Mouse (Mus musculus) megakaryocyte, embryonic 14.5 days (primary cell): ENCODE data around the gene Lamb3.

ENCODE experiments used
- FLI1 ChIP-seq: IDR thresholded peaks from 2 replicates; pipeline ENCODE4 v1.6.1; 2012; ENCODE audit warnings: low read length, inconsistent platforms, mixed read lengths
- GATA1 ChIP-seq: IDR thresholded peaks from 3 replicates; pipeline ENCODE4 v1.6.1; 2012; ENCODE audit warnings: mixed read lengths, low read length, inconsistent platforms, borderline replicate concordance

GRCm38 (mm10) chr1:193298141-193298765, 90.8 kb downstream of the Lamb3 start:
- TF ChIP-seq GATA1 (no peak), FLI1 (no peak)
